Mouse (Mus musculus) neutrophil, adult 59 days (primary cell): ENCODE measurements around the gene Eif2s3x. TPM values are rescaled to one million over a fixed set of nuclear protein-coding genes. Genes with fewer than 3 reads are reported as not detected.

Experiments used
- total RNA-seq, 2 experiments: library from RNA; stranded (reverse); gene quantifications; 1 replicate in 1 of 2; 2 replicates in 1 of 2; pipeline ENCODE4 v1.2.4; 2023

The Eif2s3x gene
- total RNA-seq: 10 to 100 TPM; 59.2 to 70.8 TPM

DNA sequence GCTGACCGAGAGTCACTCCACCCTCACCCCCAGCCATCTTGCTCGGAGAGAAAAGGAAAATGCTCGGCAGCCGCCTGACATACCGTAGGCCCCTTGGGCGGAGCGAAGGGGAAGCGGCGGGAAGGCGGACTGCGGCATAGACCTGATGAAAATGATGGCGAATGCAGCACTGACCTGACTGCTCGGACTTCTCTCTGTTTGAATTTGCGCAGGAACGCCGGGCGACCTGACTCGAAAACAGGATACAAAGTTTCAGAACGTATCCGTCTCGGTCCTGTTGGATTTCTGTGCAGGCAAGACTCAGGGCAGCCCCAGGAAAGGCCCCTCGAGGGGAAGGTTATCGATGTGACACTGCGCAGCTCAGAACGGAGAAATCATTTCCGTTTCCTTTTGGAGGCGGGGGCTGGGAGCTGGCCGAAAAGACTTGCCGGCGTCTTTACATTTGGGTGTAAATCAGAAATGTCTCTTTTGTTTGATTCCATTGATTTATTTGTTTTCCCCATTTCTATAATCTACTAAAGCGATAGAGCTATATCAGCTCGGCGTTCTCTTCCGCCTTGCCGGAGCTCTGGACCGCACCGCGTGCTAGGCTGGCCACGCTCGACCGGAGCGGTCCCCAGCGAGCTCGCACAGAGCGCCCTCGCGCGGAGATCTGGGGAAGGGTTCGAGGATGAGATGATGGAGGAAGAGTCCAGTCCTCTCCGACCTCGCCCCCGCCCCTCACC is at the start of gene Eif2s3x:
TSS of gene Eif2s3x (minus strand) at position 266 of the 725 bp plus-strand sequence.

GRCm38 (mm10) chrX:94234532-94235189 is 22.0 kb upstream of the Eif2s3x start, which contains the start of gene Klhl15:
TSS of gene Klhl15 (plus strand) at chrX:94234599.

Other genes starting within 250 kb of the Eif2s3x start
- gene AU015836, start 244.2 kb downstream of the Eif2s3x start, total RNA-seq: not detected
- gene Zfx, start 89.2 kb downstream of the Eif2s3x start, total RNA-seq: 10 to 100 TPM; 26.5 to 33.7 TPM
- 1 to 10 TPM; 8.5 to 9.7 TPM for gene Klhl15, start 21.7 kb upstream of the Eif2s3x start, total RNA-seq
- gene Fam90a1b, start 153.9 kb upstream of the Eif2s3x start, total RNA-seq: under 1 TPM in 1 of 2 experiments, not detected in 1; 0.18 TPM
- gene Apoo, start 154.3 kb upstream of the Eif2s3x start, total RNA-seq: 1 to 10 TPM; 5.5 to 5.8 TPM